Mouse (Mus musculus) liver, embryonic 11.5 days (tissue): ENCODE results near the gene Plppr2. TPM values are rescaled to one million over a fixed set of nuclear protein-coding genes. Genes with fewer than 3 reads are reported as not detected.

Experiments used
- ATAC-seq: fragments of 200-750 bp; cut with Nextera tagmentation; replicated peaks from 2 replicates; pipeline ENCODE4 v1.8.0; 2017; ENCODE audit warnings: moderate number of reproducible peaks, mild to moderate bottlenecking, moderate TSS enrichment, moderate library complexity; ENCODE audit not compliant: low FRiP score
- DNase-seq: peaks from one replicate; pipeline ENCODE4 v3.0.0-alpha.2; 2017; ENCODE audit warnings: low spot score
- H3K27ac ChIP-seq: fragments of 300-500 bp; sonication (generic); 2 replicates; pipeline ENCODE4 v1.5.1; 2014; ENCODE audit warnings: mild to moderate bottlenecking, low read depth, low read length, control low read depth
- H3K27me3 ChIP-seq: fragments of 300-500 bp; sonication (generic); replicated peaks from 2 replicates; pipeline ENCODE4 v1.6.1; 2014; ENCODE audit warnings: low read length, mixed read lengths; ENCODE audit not compliant: control insufficient read depth, insufficient read depth
- H3K36me3 ChIP-seq: fragments of 300-500 bp; sonication (generic); 2 replicates; pipeline ENCODE4 v1.6.1; 2014; ENCODE audit warnings: mild to moderate bottlenecking, low read length, moderate library complexity, mixed read lengths; ENCODE audit not compliant: control insufficient read depth, insufficient read depth
- H3K4me1 ChIP-seq: fragments of 300-500 bp; sonication (generic); replicated peaks from 2 replicates; pipeline ENCODE4 v1.6.1; 2014; ENCODE audit warnings: low read length, mixed read lengths; ENCODE audit not compliant: control insufficient read depth, insufficient read depth
- H3K4me2 ChIP-seq: fragments of 300-500 bp; sonication (generic); 2 replicates; pipeline ENCODE4 v1.6.1; 2014; ENCODE audit warnings: mild to moderate bottlenecking, control low read depth, moderate library complexity
- H3K4me3 ChIP-seq: fragments of 300-500 bp; sonication (generic); 2 replicates; pipeline ENCODE4 v1.5.1; 2014; ENCODE audit warnings: low read depth, low read length, control low read depth
- H3K9ac ChIP-seq: fragments of 300-500 bp; sonication (generic); 2 replicates; pipeline ENCODE4 v1.6.1; 2014; ENCODE audit warnings: low read depth, low read length, control low read depth
- H3K9me3 ChIP-seq: fragments of 300-500 bp; sonication (generic); 2 replicates; pipeline ENCODE4 v1.6.1; 2016; ENCODE audit warnings: low read length, inconsistent platforms, mixed read lengths; ENCODE audit not compliant: control insufficient read depth
- WGBS: fragments of 180-500 bp; shearing (Covaris S2); extraction: QIAGEN DNeasy Blood & Tissue Kit; methylation state at CpG from one replicate; pipeline ENCODE4 v1.1.7; 2014; 5-methylcytosine and 5-hydroxymethylcytosine counted together
- polyA plus RNA-seq: library from polyadenylated mRNA; unstranded; fragments of >200 nt; fragmentation: Nextera tagmentation; extraction: Ambion mirVana; gene quantifications from 2 replicates; pipeline ENCODE4 v1.2.1, GENCODE M21; 2014

Gene Plppr2
- polyA plus RNA-seq, 1 experiment from 2014 or later = 7.2 TPM

DNA sequence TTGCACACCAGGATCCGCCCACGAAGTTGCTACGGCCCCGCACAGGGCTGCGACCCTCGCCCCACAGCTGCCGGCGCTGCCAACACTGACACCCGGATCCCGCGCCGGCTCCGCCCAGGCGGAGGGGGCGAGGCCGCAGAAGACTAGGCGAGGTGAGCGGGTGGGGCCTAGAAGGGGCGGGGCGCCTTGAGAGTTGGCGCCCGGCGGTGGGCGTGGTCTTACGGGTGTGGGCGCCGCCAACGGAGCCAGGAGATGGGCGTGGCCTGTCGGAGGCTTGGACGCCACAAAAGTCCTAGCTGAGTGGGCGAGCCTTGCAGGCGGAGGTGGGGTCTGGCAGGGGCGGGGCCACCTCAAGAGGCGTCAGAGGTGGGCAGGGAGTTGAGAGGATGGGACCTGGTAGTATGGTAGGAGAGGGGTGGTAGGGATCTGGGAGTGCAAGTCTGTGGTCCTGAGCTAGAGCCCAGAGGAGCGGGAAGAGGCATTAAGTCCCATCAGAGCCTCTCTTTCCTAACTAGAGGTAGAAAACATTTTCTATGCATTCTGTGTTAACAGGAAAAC lies 18.7 kb upstream of the Plppr2 start, which contains the start of gene Rab3d:
TSS of gene Rab3d (minus strand) at position 158 of the 558 bp plus-strand sequence.
- H3K36me3 ChIP-seq = no peaks in the 10 kb centered on the region
- peak within 1 kb of the TSS; percentile 100 for H3K4me2 ChIP-seq
- H3K4me1 ChIP-seq = peaks cover 6% of the 10 kb centered on the region
- no peaks in the 10 kb centered on the region for H3K27me3 ChIP-seq
- peak within 1 kb of the TSS; percentile 22; the same call in 1 of the 2 replicates for H3K27ac ChIP-seq
- peak within 1 kb of the TSS; percentile 74 for H3K9ac ChIP-seq
- no peaks in the 10 kb centered on the region for H3K9me3 ChIP-seq
- peak within 1 kb of the TSS; percentile 72 for H3K4me3 ChIP-seq
- peak; percentile 95 for ATAC-seq
- WGBS = under 1% methylated on average over 36 of the region's 36 CpGs
- peak; percentile 96 for DNase-seq

GRCm38 (mm10) chr9:21918692-21919384 lies 18.0 kb upstream of the Plppr2 start:
- Histone ChIP-seq H3K9ac (no peak overlapping the region), H3K4me1 (peaks cover 6% of the 10 kb centered on the region), H3K36me3 (no peaks in the 10 kb centered on the region), H3K4me3 (no peak overlapping the region), H3K4me2 (peak overlapping the region; percentile 100), H3K27ac (no peak overlapping the region), H3K9me3 (no peaks in the 10 kb centered on the region), H3K27me3 (no peaks in the 10 kb centered on the region)
- DNase-seq (no peak), ATAC-seq (no peak)
- 25% methylated on average over 5 of the region's 5 CpGs for WGBS

DNA sequence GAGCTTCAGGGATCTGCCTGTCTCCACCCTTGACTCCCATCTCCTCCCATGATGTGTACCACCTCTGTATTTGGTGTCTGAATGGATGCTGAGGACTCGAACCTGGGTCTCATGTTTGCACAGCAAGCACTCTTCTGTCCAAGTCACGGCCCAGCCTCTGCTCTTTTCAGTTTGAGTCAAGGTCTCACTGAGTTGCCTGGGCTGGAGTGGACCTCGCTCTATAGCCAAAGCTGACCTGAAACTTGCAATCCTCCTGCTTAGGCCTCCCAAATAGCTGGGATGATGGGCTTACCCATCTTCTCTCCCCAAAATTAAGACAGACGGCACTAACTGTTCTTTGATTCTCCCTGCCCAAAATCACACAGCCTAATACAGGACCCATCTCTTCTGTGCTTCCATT lies 13.8 kb upstream of the Plppr2 start:
- Histone ChIP-seq H3K9ac (no peak overlapping the region), H3K4me1 (peaks cover 14% of the 10 kb centered on the region), H3K27me3 (no peaks in the 10 kb centered on the region), H3K27ac (no peak overlapping the region), H3K9me3 (no peaks in the 10 kb centered on the region), H3K36me3 (no peaks in the 10 kb centered on the region), H3K4me2 (no peak overlapping the region), H3K4me3 (no peak overlapping the region)
- DNase-seq = no peak
- WGBS = 84% methylated on average over 4 of the region's 4 CpGs
- ATAC-seq = no peak

DNA sequence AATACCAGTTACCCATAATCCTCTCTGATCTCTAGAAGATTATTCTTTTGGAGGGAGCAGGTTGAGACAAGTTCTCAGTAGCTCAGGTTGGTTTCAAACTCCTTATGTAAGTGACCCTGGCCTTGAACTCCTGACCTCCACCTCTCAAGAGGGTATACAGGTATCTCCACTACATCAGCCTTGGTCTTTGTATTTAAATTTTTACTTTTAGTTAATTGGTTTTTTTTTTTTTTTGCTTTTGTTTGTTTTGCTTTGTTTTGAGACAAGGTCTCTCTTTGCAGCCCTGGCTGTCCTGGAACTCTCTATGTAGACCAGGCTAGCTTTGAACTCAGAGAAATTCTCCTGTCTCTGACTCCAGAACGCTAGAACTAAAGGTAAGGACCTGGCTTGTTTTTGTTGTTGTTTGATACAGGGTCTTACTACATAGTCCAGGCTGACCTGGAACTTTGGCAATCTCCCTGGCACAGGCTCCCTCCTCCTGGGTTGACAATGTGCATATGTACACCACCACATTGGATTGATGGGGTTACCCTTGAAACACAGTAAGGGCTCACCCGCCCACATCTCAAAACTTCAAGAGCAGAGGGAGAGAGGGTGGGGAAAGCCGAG lies 13.2 kb upstream of the Plppr2 start:
- Histone ChIP-seq H3K4me3 (no peak overlapping the region), H3K36me3 (no peaks in the 10 kb centered on the region), H3K9ac (no peak overlapping the region), H3K4me2 (no peak overlapping the region; the same call in 1 of the 2 replicates), H3K27me3 (no peaks in the 10 kb centered on the region), H3K9me3 (no peaks in the 10 kb centered on the region), H3K4me1 (peaks cover 14% of the 10 kb centered on the region), H3K27ac (no peak overlapping the region)
- ATAC-seq (no peak), DNase-seq (no peak)
- WGBS = 56% methylated on average over 3 of the region's 3 CpGs

DNA sequence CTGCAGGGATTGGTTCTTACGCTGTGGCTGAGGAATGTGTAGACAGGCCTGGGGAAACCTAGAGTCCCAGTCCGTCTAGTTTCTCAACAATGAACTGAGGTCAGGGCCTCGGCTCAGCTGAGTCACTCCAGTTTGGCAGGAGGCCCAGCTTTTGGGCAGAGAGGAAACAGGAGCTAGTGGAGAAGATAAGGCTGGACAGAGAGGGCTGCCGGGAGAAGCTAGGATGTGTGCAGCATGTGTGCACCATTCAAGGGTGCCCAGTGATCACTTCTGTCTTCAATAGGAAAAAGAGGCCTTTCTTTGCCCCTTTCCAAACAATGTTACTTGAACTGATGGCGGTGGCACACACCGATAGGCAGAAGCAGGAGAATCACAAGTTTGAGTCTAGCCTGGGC lies 12.7 kb upstream of the Plppr2 start:
- Histone ChIP-seq H3K4me2 (no peak overlapping the region; the same call in 1 of the 2 replicates), H3K4me3 (no peak overlapping the region), H3K4me1 (peaks cover 14% of the 10 kb centered on the region), H3K27me3 (no peaks in the 10 kb centered on the region), H3K27ac (no peak overlapping the region), H3K9me3 (no peaks in the 10 kb centered on the region), H3K36me3 (no peaks in the 10 kb centered on the region), H3K9ac (no peak overlapping the region)
- ATAC-seq (peak; percentile 54), DNase-seq (no peak)
- 53% methylated on average over 6 of the region's 6 CpGs for WGBS

DNA sequence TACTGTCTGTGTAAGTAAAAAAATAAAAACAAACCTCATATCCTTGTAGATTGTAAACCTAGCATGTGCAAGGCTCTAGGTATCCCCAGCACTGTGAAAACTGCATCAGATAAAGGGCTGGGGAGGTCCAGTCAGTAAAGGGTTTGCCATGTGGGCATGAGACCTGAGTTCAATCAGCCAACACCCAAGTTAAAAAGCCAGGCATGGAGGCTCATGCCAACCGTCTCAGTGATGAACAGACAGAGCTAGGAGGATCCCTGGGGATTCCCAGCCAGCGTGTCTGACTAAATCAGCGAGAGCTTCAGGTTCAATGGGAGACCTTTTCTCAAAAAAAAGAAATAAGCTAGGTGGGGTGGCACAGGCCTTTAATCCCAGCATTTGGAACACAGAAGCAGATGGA lies 11.8 kb upstream of the Plppr2 start:
- WGBS = 90% methylated on average over 3 of the region's 3 CpGs
- Histone ChIP-seq H3K9me3 (no peaks in the 10 kb centered on the region), H3K4me3 (no peak overlapping the region), H3K36me3 (no peaks in the 10 kb centered on the region), H3K27ac (no peak overlapping the region), H3K27me3 (no peaks in the 10 kb centered on the region), H3K4me2 (no peak overlapping the region), H3K9ac (no peak overlapping the region), H3K4me1 (peaks cover 14% of the 10 kb centered on the region)
- no peak for DNase-seq
- ATAC-seq = no peak

DNA sequence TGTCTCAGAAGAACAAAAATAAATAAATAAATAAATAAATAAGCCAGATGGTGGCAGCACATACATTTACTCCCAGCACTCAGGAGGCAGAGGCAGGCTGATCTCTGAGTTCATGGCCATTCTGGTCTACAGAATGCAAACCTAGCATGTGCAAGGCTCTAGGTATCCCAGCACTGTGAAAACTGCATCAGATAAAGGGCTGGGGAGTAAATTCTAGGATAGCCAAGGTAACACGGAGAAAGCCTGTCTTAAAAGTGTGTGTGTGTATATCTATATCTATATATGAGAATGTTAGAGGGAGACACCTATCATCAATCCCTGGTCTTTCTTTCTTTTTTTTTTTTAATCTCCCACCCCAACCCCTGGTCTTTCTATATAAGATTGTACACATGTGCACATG lies 11.3 kb upstream of the Plppr2 start:
- WGBS = 89% methylated on average over 1 of the region's 1 CpGs
- no peak overlapping the region for H3K4me2 ChIP-seq
- H3K27ac ChIP-seq = no peak overlapping the region

DNA sequence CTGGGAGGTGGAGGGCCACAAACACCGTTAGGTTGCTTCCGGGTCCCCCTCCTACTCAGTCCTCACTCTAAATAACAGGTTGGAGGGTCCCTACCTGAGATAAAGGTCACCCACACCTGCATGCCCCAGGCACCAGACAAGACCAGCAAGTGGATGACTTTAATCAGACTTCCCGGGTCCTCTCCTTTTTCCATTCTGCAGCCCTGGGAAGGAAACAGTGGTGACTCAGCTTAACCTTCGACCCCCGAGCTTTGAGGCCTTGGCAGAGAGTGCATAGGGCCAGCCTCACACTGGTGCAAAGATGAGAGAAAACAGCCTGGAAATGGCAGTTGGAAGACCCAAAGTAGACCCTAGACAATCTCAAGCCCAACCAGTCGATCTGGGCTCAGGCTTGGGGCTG lies 10.7 kb upstream of the Plppr2 start:
- no peak for ATAC-seq

More for the DNA sequence above, 11.3 kb upstream of the Plppr2 start:
- Histone ChIP-seq H3K27me3 (no peaks in the 10 kb centered on the region), H3K36me3 (no peaks in the 10 kb centered on the region), H3K9ac (no peak overlapping the region), H3K9me3 (no peaks in the 10 kb centered on the region), H3K4me3 (no peak overlapping the region), H3K4me1 (peaks cover 14% of the 10 kb centered on the region)
- DNase-seq (no peak), ATAC-seq (no peak)

More for the DNA sequence above, 10.7 kb upstream of the Plppr2 start:
- no peaks in the 10 kb centered on the region for H3K27me3 ChIP-seq
- no peak overlapping the region for H3K9ac ChIP-seq
- H3K4me1 ChIP-seq = peaks cover 14% of the 10 kb centered on the region
- no peaks in the 10 kb centered on the region for H3K36me3 ChIP-seq
- no peak for DNase-seq
- H3K4me2 ChIP-seq = peak overlapping the region; percentile 68
- H3K4me3 ChIP-seq = peak overlapping the region; percentile 56; the same call in 1 of the 2 replicates
- no peak overlapping the region for H3K27ac ChIP-seq
- no peaks in the 10 kb centered on the region for H3K9me3 ChIP-seq
- WGBS = 66% methylated on average over 6 of the region's 6 CpGs
